Mouse (Mus musculus) C2C12 (cell line): ENCODE data around the gene Creb1. TPM values are rescaled to one million over a fixed set of nuclear protein-coding genes. Genes with fewer than 3 reads are reported as not detected.
A peak's percentile ranks its signal among the peaks of the same experiment; 100 is the strongest.

Source experiments
- H3K27me3 ChIP-seq: one replicate; pipeline ENCODE4 v1.6.1; 2011; ENCODE audit not compliant: control insufficient read depth, insufficient read depth, insufficient read length
- H3K36me3 ChIP-seq: one replicate; pipeline ENCODE4 v1.6.1; 2011; ENCODE audit not compliant: control insufficient read depth, insufficient read depth
- H3K4me3 ChIP-seq: one replicate; pipeline ENCODE4 v1.5.1; 2011; ENCODE audit warnings: mild to moderate bottlenecking, control low read depth; ENCODE audit not compliant: poor library complexity, insufficient read depth, severe bottlenecking
- H3K79me2 ChIP-seq: one replicate; pipeline ENCODE4 v1.6.1; 2011; ENCODE audit not compliant: control insufficient read depth, insufficient read depth
- H3K79me3 ChIP-seq: one replicate; pipeline ENCODE4 v1.6.1; 2011; ENCODE audit warnings: low read depth, control low read depth
- H3ac ChIP-seq: one replicate; pipeline ENCODE3; 2011; ENCODE audit warnings: low read depth; ENCODE audit not compliant: control insufficient read depth, insufficient read length
- CEBPB ChIP-seq: IDR thresholded peaks from one replicate; pipeline ENCODE4 v1.6.1; 2011; ENCODE audit warnings: low read depth, mild to moderate bottlenecking, control low read depth, moderate library complexity
- CTCF ChIP-seq: IDR thresholded peaks from one replicate; pipeline ENCODE4 v1.5.1; 2011; ENCODE audit not compliant: control insufficient read depth, insufficient read depth, insufficient read length
- FOSL1 ChIP-seq: IDR thresholded peaks from one replicate; pipeline ENCODE4 v1.8.0; 2011; ENCODE audit warnings: mild to moderate bottlenecking, low read length; ENCODE audit not compliant: poor library complexity, insufficient read depth, severe bottlenecking
- MAX ChIP-seq: IDR thresholded peaks from one replicate; pipeline ENCODE4 v1.6.1; 2011; ENCODE audit warnings: mild to moderate bottlenecking, control low read depth
- MYOD1 ChIP-seq: IDR thresholded peaks from one replicate; pipeline ENCODE4 v1.6.1; 2011; ENCODE audit warnings: low read depth; ENCODE audit not compliant: control insufficient read depth, insufficient read length
- MYOG ChIP-seq: IDR thresholded peaks from one replicate; pipeline ENCODE4 v1.6.1; 2011; ENCODE audit not compliant: control insufficient read depth, insufficient read length; ENCODE audit errors: extremely low read depth
- USF1 ChIP-seq: IDR thresholded peaks from one replicate; pipeline ENCODE4 v1.6.1; 2011; ENCODE audit warnings: low read depth, mild to moderate bottlenecking, control low read depth, moderate library complexity
- long read RNA-seq, 2 experiments: library from polyadenylated mRNA; unstranded; transcript quantifications; one replicate each; pipeline ENCODE4 v2.0.0; 2019 to 2020
- polyA plus RNA-seq: library from polyadenylated mRNA; unstranded; fragments of >200 nt; fragmentation: generic; extraction: Trizol; gene quantifications from one replicate; pipeline ENCODE4 v1.2.1, GENCODE M21; 2012; ENCODE audit warnings: missing spikeins

Creb1 gene
- polyA plus RNA-seq, result 11.2 TPM
- long read RNA-seq, experiment 1, full-length matches to known transcripts, result 3 of 9 reads
- long read RNA-seq, experiment 1, partial matches to known transcripts, result 1 of 9 reads
- long read RNA-seq, experiment 1, other reads (novel, unspliced or antisense), result 5 of 9 reads
- long read RNA-seq, experiment 2, full-length matches to known transcripts, result 26 of 122 reads
- long read RNA-seq, experiment 2, partial matches to known transcripts, result 6 of 122 reads
- long read RNA-seq, experiment 2, other reads (novel, unspliced or antisense), result 90 of 122 reads

GRCm38 (mm10) chr1:64532589-64533470 lies at the start of gene Creb1:
Gene Creb1 (plus strand): TSS chr1:64532645.
- Histone ChIP-seq H3K4me3 (peak within 1 kb of the TSS; percentile 92), H3K36me3 (peaks cover 10% of the 10 kb centered on the region), H3K27me3 (no peaks in the 10 kb centered on the region), H3K79me3 (peaks cover 49% of the 10 kb centered on the region), H3ac (peak within 1 kb of the TSS; percentile 92), H3K79me2 (peaks cover 68% of the 10 kb centered on the region)
- TF ChIP-seq MAX (no peak), CTCF (peak; percentile 50), MYOG (no peak), FOSL1 (no peak)

DNA sequence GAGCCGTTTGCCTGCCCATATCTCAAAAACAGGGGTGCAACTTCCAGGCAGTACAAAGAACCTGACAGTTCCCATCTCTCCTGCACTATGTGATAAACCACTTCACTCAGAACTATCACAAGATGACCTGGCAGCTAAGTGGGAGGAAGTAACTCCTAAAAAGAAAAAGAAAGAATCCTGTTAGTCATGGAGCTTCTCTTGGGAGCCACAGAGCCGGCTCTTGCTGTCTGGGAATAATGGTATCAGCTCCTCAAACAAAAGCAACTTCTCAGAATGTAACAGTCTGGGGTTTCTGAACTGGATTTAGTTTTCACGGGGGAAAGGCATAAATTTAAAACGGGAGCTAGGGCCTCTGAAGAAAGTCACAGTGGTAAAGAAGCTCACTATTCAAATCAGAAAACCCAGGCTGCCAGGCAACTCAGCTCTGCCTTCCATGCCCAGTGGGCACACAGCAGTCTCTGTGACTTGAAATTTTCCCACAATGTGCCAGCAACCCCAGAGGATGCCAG lies 43.9 kb upstream of the Creb1 start:
- H3K79me3 ChIP-seq, result no peaks in the 10 kb centered on the region
- TF ChIP-seq MAX (no peak), USF1 (no peak), CEBPB (no peak), MYOG (no peak), MYOD1 (no peak)

DNA sequence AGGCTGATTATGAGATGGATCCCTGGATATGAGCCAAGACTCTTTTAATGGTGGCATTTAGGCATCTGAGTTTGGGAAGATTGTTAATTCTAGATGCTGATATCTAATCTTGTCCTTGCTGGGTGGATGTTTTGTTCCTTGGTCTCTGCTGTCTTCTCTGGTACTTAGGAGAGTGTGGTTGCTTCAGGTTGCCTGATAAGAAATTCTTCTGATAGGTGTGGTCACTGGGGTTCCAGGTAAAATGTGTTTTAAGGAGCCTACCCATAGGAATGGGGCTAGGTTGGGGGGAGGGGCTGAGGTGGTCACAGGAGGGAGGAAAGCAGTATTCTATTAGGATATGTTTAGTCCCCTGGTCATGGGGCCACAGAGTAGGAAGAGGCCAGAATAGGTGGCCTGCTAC lies 35.6 kb upstream of the Creb1 start:
- Histone ChIP-seq H3K79me2 (no peaks in the 10 kb centered on the region), H3K4me3 (no peak overlapping the region), H3K79me3 (no peaks in the 10 kb centered on the region), H3K36me3 (no peaks in the 10 kb centered on the region), H3ac (no peak overlapping the region), H3K27me3 (no peaks in the 10 kb centered on the region)
- TF ChIP-seq FOSL1 (no peak), USF1 (no peak), MYOD1 (no peak), CEBPB (no peak), CTCF (no peak), MYOG (no peak), MAX (no peak)

More for the DNA sequence above, 43.9 kb upstream of the Creb1 start:
- Histone ChIP-seq H3ac (no peak overlapping the region), H3K27me3 (no peaks in the 10 kb centered on the region), H3K4me3 (no peak overlapping the region), H3K79me2 (no peaks in the 10 kb centered on the region), H3K36me3 (no peaks in the 10 kb centered on the region)

DNA sequence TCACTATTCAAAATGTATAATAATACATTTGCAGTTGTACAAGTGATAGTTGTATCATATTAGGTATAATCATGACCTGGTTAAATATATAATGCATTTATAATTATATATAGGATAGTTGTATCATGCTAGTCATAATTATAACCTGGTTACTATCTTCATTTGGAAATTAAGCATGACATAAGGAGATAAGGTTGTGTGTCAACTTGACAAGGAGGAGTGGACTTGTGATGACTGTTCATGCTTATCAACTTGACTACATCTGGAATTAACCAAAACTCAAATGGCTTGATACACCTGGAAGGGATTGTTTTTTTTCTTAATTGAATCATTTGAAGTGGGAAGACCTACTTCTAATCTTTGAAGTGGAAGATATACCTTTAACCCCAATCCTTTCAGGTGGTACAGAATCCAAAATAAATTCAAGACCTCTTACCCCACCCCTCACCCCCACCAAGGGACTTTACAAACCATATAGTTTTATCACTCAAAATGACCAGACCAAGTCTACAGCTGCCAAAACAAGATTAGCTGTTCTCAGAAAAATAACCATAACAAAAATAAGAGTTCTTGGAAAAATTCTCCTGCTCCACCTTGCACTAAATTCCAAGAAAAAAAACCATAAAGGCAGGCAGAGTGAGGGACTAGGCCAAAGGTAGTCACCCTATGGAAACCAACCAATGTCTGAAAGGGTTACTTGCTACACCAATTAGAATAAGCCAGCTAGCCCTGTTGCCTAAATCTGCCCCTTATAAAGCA lies 30.9 kb upstream of the Creb1 start:
- Histone ChIP-seq H3K36me3 (no peaks in the 10 kb centered on the region), H3K79me3 (no peaks in the 10 kb centered on the region), H3K27me3 (no peaks in the 10 kb centered on the region), H3ac (no peak overlapping the region), H3K79me2 (no peaks in the 10 kb centered on the region), H3K4me3 (no peak overlapping the region)
- no peak for TF ChIP-seq CTCF
- TF ChIP-seq MYOG, result no peak
- no peak for TF ChIP-seq CEBPB
- TF ChIP-seq FOSL1, result no peak
- TF ChIP-seq MAX, result no peak

GRCm38 (mm10) chr1:64508479-64509096 lies 23.9 kb upstream of the Creb1 start:
- no peaks in the 10 kb centered on the region for H3K27me3 ChIP-seq
- no peak overlapping the region for H3K4me3 ChIP-seq
- H3K79me2 ChIP-seq, result no peaks in the 10 kb centered on the region
- no peaks in the 10 kb centered on the region for H3K36me3 ChIP-seq
- no peaks in the 10 kb centered on the region for H3K79me3 ChIP-seq
- H3ac ChIP-seq, result no peak overlapping the region
- no peak for TF ChIP-seq MYOG

DNA sequence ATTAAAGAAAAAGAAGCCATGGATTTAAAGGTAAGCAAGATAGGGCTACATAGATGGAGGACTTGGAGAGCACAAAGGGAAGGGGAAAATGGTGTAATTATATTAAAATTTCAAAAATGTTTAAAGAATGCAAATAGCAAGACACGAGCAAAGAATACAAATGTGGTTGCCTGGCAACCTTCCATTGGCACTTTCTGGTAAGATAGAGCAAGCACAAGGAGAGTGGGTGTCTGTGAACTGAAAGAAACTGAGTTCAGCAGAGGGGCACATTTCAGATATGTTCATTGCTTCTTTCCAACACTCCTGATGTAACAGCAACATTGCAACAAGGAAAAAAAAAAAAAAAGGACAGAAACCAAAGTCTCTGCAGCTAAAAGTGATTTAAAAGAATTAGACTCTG lies 22.8 kb upstream of the Creb1 start:
- TF ChIP-seq MYOG (no peak), MAX (no peak)
- H3K36me3 ChIP-seq, result no peaks in the 10 kb centered on the region
- no peaks in the 10 kb centered on the region for H3K79me2 ChIP-seq
- no peaks in the 10 kb centered on the region for H3K27me3 ChIP-seq
- no peak overlapping the region for H3ac ChIP-seq
- no peaks in the 10 kb centered on the region for H3K79me3 ChIP-seq
- H3K4me3 ChIP-seq, result no peak overlapping the region
